Mouse (Mus musculus): Measurements from ENCODE around the gene Actl7a. TPM values are rescaled to one million over a fixed set of nuclear protein-coding genes. Genes with fewer than 3 reads are reported as not detected.

Gene Actl7a
- total and polyA plus RNA-seq, 2 experiments from 2014 or later = not detected

DNA sequence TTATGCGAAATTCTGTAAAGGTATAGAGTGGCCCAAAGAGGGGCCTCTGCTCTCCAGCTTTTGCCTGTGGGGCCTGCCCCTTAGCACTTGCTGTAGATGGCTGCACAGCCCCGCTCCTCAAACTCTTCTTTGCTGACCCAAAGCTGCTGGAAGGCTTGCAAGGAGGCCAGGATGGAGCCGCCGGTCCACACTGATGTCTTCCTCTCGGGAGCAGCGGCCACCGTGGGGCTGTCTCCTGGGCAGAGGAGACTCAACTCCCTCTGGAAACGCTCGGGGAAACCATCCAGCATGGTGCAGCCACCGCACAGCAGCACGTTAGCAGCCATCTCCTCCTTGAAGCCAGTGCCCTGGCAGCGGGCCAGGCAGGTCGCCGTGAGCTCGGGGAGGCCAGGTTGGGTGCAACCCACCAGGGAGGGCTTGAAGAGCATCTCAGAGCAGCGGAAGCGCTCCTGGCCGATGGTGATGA is 3.2 kb upstream of the Actl7a start, which contains the start of gene Gm26657:
Gm26657 (plus strand) TSS at position 51 of the 466 bp plus-strand sequence.
- Histone ChIP-seq H3K27me3 (ENCODE audit: insufficient read depth, low read length) (no peaks in the 10 kb centered on the region), H3K36me3 (ENCODE audit: insufficient read depth) (peaks cover 11% of the 10 kb centered on the region; the same call in 1 of the 2 replicates), H3K9me3 (ENCODE audit: low read length) (no peaks in the 10 kb centered on the region), H3K4me1 (ENCODE audit: insufficient read depth) (no peaks in the 10 kb centered on the region), H3K4me2 (ENCODE audit: low read depth) (no peak within 1 kb of the TSS), H3K9ac (no peak within 1 kb of the TSS), H3K27ac (ENCODE audit: low read depth, low read length) (no peak within 1 kb of the TSS), H3K4me3 (ENCODE audit: low read depth, low read length) (no peak within 1 kb of the TSS)
- 91% methylated on average over 18 of the region's 18 CpGs for whole genome bisulfite sequencing
- no peak for ATAC-seq
- DNase-seq = no peak
- no peak for TF ChIP-seq CTCF (IDR thresholded peaks at IDR 0.05; ENCODE audit: low read depth)

DNA sequence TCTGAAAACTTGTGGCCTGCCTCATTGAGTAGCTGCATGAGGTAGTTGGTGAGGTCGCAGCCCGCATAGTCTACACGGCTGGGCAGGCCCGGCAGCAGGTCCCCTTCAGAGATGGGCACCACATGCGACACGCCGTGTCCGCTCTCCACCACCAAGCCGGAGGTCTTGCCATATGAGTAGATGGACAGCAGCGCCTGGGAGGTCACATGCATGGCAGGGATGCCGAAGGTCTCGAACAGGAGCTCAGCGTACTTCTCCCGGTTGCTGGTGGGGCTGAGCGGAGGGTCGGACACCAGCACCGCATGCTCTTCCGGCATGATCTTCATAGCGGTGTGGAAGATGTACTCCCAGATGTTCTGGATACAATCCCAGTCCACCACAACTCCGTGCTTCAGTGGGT is 2.6 kb upstream of the Actl7a start:
- peaks cover 11% of the 10 kb centered on the region; the same call in 1 of the 2 replicates for H3K36me3 ChIP-seq (ENCODE audit: insufficient read depth)
- TF ChIP-seq CTCF (IDR thresholded peaks at IDR 0.05; ENCODE audit: low read depth) = no peak
- H3K9me3 ChIP-seq (ENCODE audit: low read length) = no peaks in the 10 kb centered on the region
- WGBS = 97% methylated on average over 20 of the region's 20 CpGs
- H3K4me1 ChIP-seq (ENCODE audit: insufficient read depth) = no peaks in the 10 kb centered on the region
- no peaks in the 10 kb centered on the region for H3K27me3 ChIP-seq (ENCODE audit: insufficient read depth, low read length)
- no peak overlapping the region for H3K4me3 ChIP-seq (ENCODE audit: low read depth, low read length)
- H3K27ac ChIP-seq (ENCODE audit: low read depth, low read length) = no peak overlapping the region
- no peak overlapping the region for H3K4me2 ChIP-seq (ENCODE audit: low read depth)
- H3K9ac ChIP-seq = no peak overlapping the region
- DNase-seq = no peak
- ATAC-seq = no peak

DNA sequence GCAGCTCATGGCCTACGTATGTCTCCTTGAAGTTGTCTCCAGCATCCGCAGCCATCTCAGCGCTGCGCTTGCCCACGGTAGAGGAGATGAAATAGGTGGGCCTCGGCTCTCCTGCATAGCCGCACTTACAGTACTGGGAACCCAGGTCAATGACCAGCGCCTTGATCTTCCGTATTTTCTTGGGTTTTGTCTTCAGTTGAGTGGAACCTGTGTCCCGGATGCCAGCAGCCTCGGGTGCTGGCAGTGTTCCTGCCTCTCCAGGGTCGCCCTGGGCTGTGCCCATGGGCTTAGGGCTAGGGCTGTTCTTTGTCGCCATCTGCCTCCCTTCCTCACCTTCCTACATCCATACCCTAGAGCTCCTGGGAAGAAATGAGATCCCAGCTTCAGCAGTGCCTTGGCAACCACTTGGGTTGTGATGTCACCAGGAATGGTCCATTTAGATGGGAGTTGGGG is 2.1 kb upstream of the Actl7a start, which contains the start of gene Actl7b:
Actl7b (minus strand) TSS at position 403 of the 453 bp plus-strand sequence.
- Histone ChIP-seq H3K4me3 (ENCODE audit: low read depth, low read length) (no peak within 1 kb of the TSS), H3K4me2 (ENCODE audit: low read depth) (no peak within 1 kb of the TSS), H3K9me3 (ENCODE audit: low read length) (no peaks in the 10 kb centered on the region), H3K27ac (ENCODE audit: low read depth, low read length) (no peak within 1 kb of the TSS), H3K4me1 (ENCODE audit: insufficient read depth) (no peaks in the 10 kb centered on the region), H3K36me3 (ENCODE audit: insufficient read depth) (peaks cover 11% of the 10 kb centered on the region; the same call in 1 of the 2 replicates), H3K27me3 (ENCODE audit: insufficient read depth, low read length) (no peaks in the 10 kb centered on the region), H3K9ac (no peak within 1 kb of the TSS)
- no peak for DNase-seq
- TF ChIP-seq CTCF (IDR thresholded peaks at IDR 0.05; ENCODE audit: low read depth) = no peak
- ATAC-seq = no peak
- 94% methylated on average over 13 of the region's 13 CpGs for WGBS

DNA sequence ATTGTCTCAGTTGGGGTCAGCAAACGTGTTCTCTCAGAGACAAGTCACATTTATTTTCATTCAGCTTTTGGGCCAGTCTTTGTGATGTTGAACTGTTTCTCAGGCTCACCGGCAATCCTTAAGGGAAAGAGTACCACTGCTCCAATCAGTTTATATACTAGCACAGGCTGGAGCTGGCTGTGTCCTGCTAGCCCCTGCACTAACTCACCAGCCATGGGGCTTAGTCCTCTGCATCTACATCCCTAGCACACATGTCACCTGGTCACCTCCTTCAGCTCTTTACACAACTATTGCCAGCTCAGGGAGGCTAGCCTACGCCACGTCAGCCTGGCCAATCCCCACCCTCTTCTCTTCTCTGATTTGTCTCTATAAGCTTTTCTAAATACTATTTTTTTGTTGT is 515 bp upstream of the Actl7a start:
- no peaks in the 10 kb centered on the region for H3K9me3 ChIP-seq (ENCODE audit: low read length)
- no peak overlapping the region for H3K9ac ChIP-seq
- H3K4me1 ChIP-seq (ENCODE audit: insufficient read depth) = no peaks in the 10 kb centered on the region
- TF ChIP-seq CTCF (IDR thresholded peaks at IDR 0.05; ENCODE audit: low read depth) = no peak
- H3K4me3 ChIP-seq (ENCODE audit: low read depth, low read length) = no peak overlapping the region
- no peak overlapping the region for H3K4me2 ChIP-seq (ENCODE audit: low read depth)
- no peak for ATAC-seq
- no peaks in the 10 kb centered on the region for H3K27me3 ChIP-seq (ENCODE audit: insufficient read depth, low read length)
- DNase-seq = no peak
- 96% methylated on average over 4 of the region's 4 CpGs for WGBS
- no peak overlapping the region for H3K27ac ChIP-seq (ENCODE audit: low read depth, low read length)
- peaks cover 11% of the 10 kb centered on the region for H3K36me3 ChIP-seq (ENCODE audit: insufficient read depth)

DNA sequence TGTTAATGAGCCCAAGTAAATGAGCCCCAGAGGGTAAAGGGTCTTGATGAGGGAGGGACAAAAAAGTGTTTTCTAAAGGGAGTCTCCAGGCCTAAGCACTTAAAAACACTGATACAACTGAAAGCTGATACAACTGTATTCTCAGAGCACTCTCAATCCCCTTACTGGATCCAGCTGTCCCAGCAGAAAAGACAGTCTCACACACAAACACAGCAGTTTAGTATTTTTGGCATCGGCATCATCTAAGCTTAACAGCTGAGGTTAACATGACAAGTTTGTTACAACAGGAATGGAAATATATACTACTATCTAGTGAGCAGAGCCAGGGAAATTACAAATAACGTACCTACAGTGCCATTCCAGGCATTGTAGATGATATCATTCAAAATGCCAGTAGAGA is 3.1 kb downstream of the Actl7a start:
- Histone ChIP-seq H3K4me2 (ENCODE audit: low read depth) (no peak overlapping the region), H3K36me3 (ENCODE audit: insufficient read depth) (peaks cover 36% of the 10 kb centered on the region), H3K9me3 (ENCODE audit: low read length) (no peaks in the 10 kb centered on the region), H3K4me3 (ENCODE audit: low read depth, low read length) (no peak overlapping the region), H3K4me1 (ENCODE audit: insufficient read depth) (no peaks in the 10 kb centered on the region), H3K9ac (no peak overlapping the region), H3K27me3 (ENCODE audit: insufficient read depth, low read length) (no peaks in the 10 kb centered on the region), H3K27ac (ENCODE audit: low read depth, low read length) (no peak overlapping the region)
- 95% methylated on average over 2 of the region's 2 CpGs for WGBS
- no peak for DNase-seq
- ATAC-seq = no peak
- no peak for TF ChIP-seq CTCF (IDR thresholded peaks at IDR 0.05; ENCODE audit: low read depth)

DNA sequence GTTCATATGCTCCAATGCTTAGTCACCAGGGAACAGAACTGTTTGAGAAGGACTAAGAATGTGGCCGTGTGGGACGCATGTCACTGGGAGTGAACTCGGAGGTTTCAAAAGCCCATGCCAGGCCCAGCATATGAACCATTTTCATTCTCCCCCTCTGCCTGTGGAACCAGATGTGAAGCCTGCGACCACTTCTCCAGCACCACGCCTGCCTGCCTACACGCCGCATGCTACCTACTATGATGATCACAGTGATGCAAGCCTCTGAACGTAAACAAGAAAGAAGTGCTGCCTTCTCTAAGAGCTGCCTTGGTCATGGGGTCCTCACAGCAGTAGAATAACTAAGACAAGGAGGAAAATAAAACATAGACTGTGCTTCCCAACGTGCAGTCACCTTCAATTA is 4.2 kb downstream of the Actl7a start:
- DNase-seq (no peak), ATAC-seq (no peak)
- Histone ChIP-seq H3K4me3 (ENCODE audit: low read depth, low read length) (no peak overlapping the region), H3K27ac (ENCODE audit: low read depth, low read length) (no peak overlapping the region), H3K27me3 (ENCODE audit: insufficient read depth, low read length) (no peaks in the 10 kb centered on the region), H3K9me3 (ENCODE audit: low read length) (no peaks in the 10 kb centered on the region), H3K36me3 (ENCODE audit: insufficient read depth) (peaks cover 45% of the 10 kb centered on the region), H3K4me1 (ENCODE audit: insufficient read depth) (no peaks in the 10 kb centered on the region), H3K4me2 (ENCODE audit: low read depth) (no peak overlapping the region), H3K9ac (no peak overlapping the region)
- no peak for TF ChIP-seq CTCF (IDR thresholded peaks at IDR 0.05; ENCODE audit: low read depth)
- WGBS = 97% methylated on average over 9 of the region's 9 CpGs

DNA sequence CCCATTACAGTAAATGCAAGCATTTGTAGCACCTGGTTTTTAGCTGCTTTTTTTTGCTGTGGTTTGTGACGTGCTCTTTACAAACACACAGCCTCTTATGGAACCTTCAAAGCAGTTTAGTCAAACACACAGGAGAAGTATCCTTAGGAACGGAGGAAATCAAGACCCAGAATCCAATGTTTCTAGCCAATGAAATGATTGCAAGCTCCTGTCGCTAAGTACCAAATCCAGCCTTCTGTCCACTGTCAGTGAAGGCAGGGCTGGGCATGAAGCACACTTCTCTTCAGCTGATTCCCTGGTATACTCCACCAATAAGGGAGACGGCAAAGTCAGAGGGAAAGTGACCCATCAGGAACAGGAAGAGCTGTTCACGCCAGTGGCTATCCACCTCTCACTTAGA is 12.8 kb downstream of the Actl7a start:
- no peaks in the 10 kb centered on the region for H3K9me3 ChIP-seq (ENCODE audit: low read length)
- DNase-seq (no peak), ATAC-seq (no peak)
- TF ChIP-seq CTCF (IDR thresholded peaks at IDR 0.05; ENCODE audit: low read depth) = no peak
- H3K4me3 ChIP-seq (ENCODE audit: low read depth, low read length) = no peak overlapping the region
- 88% methylated on average over 5 of the region's 5 CpGs for WGBS
- H3K27ac ChIP-seq (ENCODE audit: low read depth, low read length) = no peak overlapping the region
- H3K9ac ChIP-seq = no peak overlapping the region
- no peaks in the 10 kb centered on the region for H3K27me3 ChIP-seq (ENCODE audit: insufficient read depth, low read length)
- H3K4me2 ChIP-seq (ENCODE audit: low read depth) = no peak overlapping the region
- H3K4me1 ChIP-seq (ENCODE audit: insufficient read depth) = no peaks in the 10 kb centered on the region
- peaks cover 90% of the 10 kb centered on the region for H3K36me3 ChIP-seq (ENCODE audit: insufficient read depth)
